Mouse (Mus musculus): ENCODE results near the gene Lrrn4cl. TPM values are rescaled to one million over a fixed set of nuclear protein-coding genes. Genes with fewer than 3 reads are reported as not detected.
"Not testable (repeated sequence)": the region's sequence is repeated elsewhere in the genome, so short reads cannot be mapped to it uniquely, and the experiment has no call there.

Lrrn4cl gene
- total RNA-seq (2021), result under 1 TPM; 0.42 to 0.68 TPM
- long read RNA-seq, result 0 reads

GRCm38 (mm10) chr19:8850402-8850901, at the start of gene Lrrn4cl:
TSS of gene Lrrn4cl (plus strand) at chr19:8850768.
- DNase-seq (ENCODE audit: low spot score in 2 of 2), result no peak

- DNase-seq (ENCODE audit: low spot score in 2 of 2), result peak; percentile 95 to 98
These were observed 48.3 kb upstream of the Lrrn4cl start, which contains the start of gene Zbtb3 for GRCm38 (mm10) chr19:8802130-8802821. TSS of gene Zbtb3 (plus strand) at chr19:8802555.

- DNase-seq (ENCODE audit: low spot score in 2 of 2), result no peak
These were observed 47.3 kb upstream of the Lrrn4cl start for GRCm38 (mm10) chr19:8803204-8803780.

GRCm38 (mm10) chr19:8803879-8804660, 46.5 kb upstream of the Lrrn4cl start:
- no peak for DNase-seq (ENCODE audit: low spot score in 2 of 2)

GRCm38 (mm10) chr19:8806810-8807209, 43.8 kb upstream of the Lrrn4cl start:
- DNase-seq (ENCODE audit: low spot score in 2 of 2), result no peak

- no peak for DNase-seq (ENCODE audit: low spot score in 2 of 2)
These were observed 34.8 kb upstream of the Lrrn4cl start for GRCm38 (mm10) chr19:8815812-8816211.

GRCm38 (mm10) chr19:8817001-8817400, 33.6 kb upstream of the Lrrn4cl start:
- DNase-seq (ENCODE audit: low spot score in 2 of 2), result no peak

GRCm38 (mm10) chr19:8818301-8818798, 32.2 kb upstream of the Lrrn4cl start:
- DNase-seq (ENCODE audit: low spot score in 2 of 2), result no peak

- DNase-seq (ENCODE audit: low spot score in 2 of 2), result peak; percentile 98
These were observed 31.6 kb upstream of the Lrrn4cl start, which contains the start of gene Ttc9c for GRCm38 (mm10) chr19:8818801-8819595. TSS of gene Ttc9c (minus strand) at chr19:8819333.

- peak; percentile 99 for DNase-seq (ENCODE audit: low spot score in 2 of 2)
These were observed 30.8 kb upstream of the Lrrn4cl start, which contains the start of gene Hnrnpul2 for GRCm38 (mm10) chr19:8819596-8820423. TSS of gene Hnrnpul2 (plus strand) at chr19:8820010.

GRCm38 (mm10) chr19:8820424-8820956, 30.1 kb upstream of the Lrrn4cl start:
- peak in 1 of 2 experiments; percentile 51 for DNase-seq (ENCODE audit: low spot score in 2 of 2)

- DNase-seq (ENCODE audit: low spot score in 2 of 2), result no peak
These were observed 29.4 kb upstream of the Lrrn4cl start for GRCm38 (mm10) chr19:8821146-8821545.

GRCm38 (mm10) chr19:8822696-8823095, 27.9 kb upstream of the Lrrn4cl start:
- no peak for DNase-seq (ENCODE audit: low spot score in 2 of 2)

- no peak for DNase-seq (ENCODE audit: low spot score in 2 of 2)
These were observed 20.9 kb upstream of the Lrrn4cl start, which contains the start of gene AC129217.1 for GRCm38 (mm10) chr19:8829660-8830059. TSS of gene AC129217.1 (plus strand) at chr19:8829773.

GRCm38 (mm10) chr19:8830664-8831063, 19.9 kb upstream of the Lrrn4cl start:
- DNase-seq (ENCODE audit: low spot score in 2 of 2), result peak in 1 of 2 experiments; percentile 34

GRCm38 (mm10) chr19:8831262-8831661, 19.3 kb upstream of the Lrrn4cl start:
- no peak for DNase-seq (ENCODE audit: low spot score in 2 of 2)

GRCm38 (mm10) chr19:8832971-8833370, 17.6 kb upstream of the Lrrn4cl start:
- DNase-seq (ENCODE audit: low spot score in 2 of 2), result peak in 1 of 2 experiments; percentile 66

- DNase-seq (ENCODE audit: low spot score in 2 of 2), result not testable (repeated sequence)
These were observed 14.2 kb upstream of the Lrrn4cl start for GRCm38 (mm10) chr19:8836327-8836726.

- peak; percentile 82 to 93 for DNase-seq (ENCODE audit: low spot score in 2 of 2)
These were observed 13.2 kb upstream of the Lrrn4cl start, which contains the start of gene Bscl2 for GRCm38 (mm10) chr19:8837251-8837791. TSS of gene Bscl2 (plus strand) at chr19:8837467.

All from layer of hippocampus, adult 18-20 months (tissue).